Mouse (Mus musculus) C3H10T1/2 (cell line): Measurements from ENCODE around the gene Gm17728. TPM values are rescaled to one million over a fixed set of nuclear protein-coding genes. Genes with fewer than 3 reads are reported as not detected.

Source experiments
- polyA plus RNA-seq, 2 experiments: library from polyadenylated mRNA; unstranded; fragments of >200 nt; fragmentation: generic; extraction: Trizol; gene quantifications; one replicate each; pipeline ENCODE4 v1.2.1; 2012; ENCODE audit warnings: missing spikeins in 2 of 2

Gene Gm17728
- 1 to 10 TPM in 1 of 2 experiments, not detected in 1; 2.9 TPM for polyA plus RNA-seq

DNA sequence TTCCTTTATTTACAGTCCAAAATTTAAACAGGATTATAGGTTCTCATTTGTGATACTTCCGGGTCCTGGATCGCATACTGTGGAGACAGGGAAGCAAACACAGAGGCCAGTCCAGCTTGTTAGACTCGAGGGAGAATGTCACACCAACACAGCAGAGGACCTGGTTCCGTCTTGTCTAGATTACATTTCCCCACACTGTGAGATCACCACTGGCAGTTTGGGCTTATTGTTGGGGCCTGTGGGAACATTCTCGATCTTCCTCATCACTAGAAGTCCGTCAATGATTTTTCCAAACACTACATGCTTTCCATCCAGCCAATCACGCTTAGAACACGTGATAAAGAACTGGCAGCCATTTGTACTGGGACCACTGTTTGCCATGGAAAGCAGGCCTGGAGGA is at the start of gene Gm17728:
Gm17728 (plus strand) TSS at position 301 of the 400 bp plus-strand sequence.

Other genes starting within 250 kb of the Gm17728 start
- not detected for gene Pabpc6, start 247.7 kb downstream of the Gm17728 start, polyA plus RNA-seq